12 mouse cellular contexts compared by ENCODE assay signal in genomic region chr4:143259718-143260349, GRCm38 (mm10). TPM values are rescaled to one million over a fixed set of nuclear protein-coding genes. Genes with fewer than 3 reads are reported as not detected.
DNase-seq lines count a peak whose midpoint lies in the region; ATAC-seq and TF ChIP-seq lines count a peak whose summit lies in the region.
"Had no signal": no experiment of that assay in that cellular context is flagged by ENCODE, and none has a peak within 500 bp of the region (broad histone marks: within the 10 kb centered on the region; RNA-seq: fewer than 3 reads in every experiment).

No protein-coding gene starts in this region.

- DNase-seq in forebrain, embryonic 11.5 days (ENCODE audit: low spot score) = no peak
- DNase-seq in forebrain, embryonic 10.5 days (ENCODE audit: extremely low spot score, low spot score) = no peak
- DNase-seq in MEL (ENCODE audit: low read depth, low spot score) = peak; percentile 60
- peak; percentile 58 for DNase-seq in midbrain, embryonic 14.5 days
- DNase-seq in testis, postnatal 14 days (ENCODE audit: low spot score) = no peak
- no peak for DNase-seq in spleen, adult 12 weeks (ENCODE audit: low spot score)
- no peak for DNase-seq in gastrocnemius, adult 18-20 months (ENCODE audit: low spot score)
- DNase-seq: B cell, adult 2 months; kidney, postnatal 4 days had no signal

- H3K4me2 ChIP-seq in forebrain, embryonic 11.5 days (ENCODE audit: low read depth, low read length, severe bottlenecking) = no peak overlapping the region
- no peak overlapping the region for H3K4me2 ChIP-seq in hindbrain, embryonic 12.5 days (replicated peaks)
- no peak overlapping the region for H3K4me2 ChIP-seq in midbrain, embryonic 14.5 days (ENCODE audit: low read length)
- H3K4me2 ChIP-seq: heart, embryonic 13.5 days had no signal

- no peaks in the 10 kb centered on the region for H3K9me3 ChIP-seq in forebrain, embryonic 11.5 days (ENCODE audit: control insufficient read depth, low read length)
- no peaks in the 10 kb centered on the region for H3K9me3 ChIP-seq in forebrain, embryonic 10.5 days
- no peaks in the 10 kb centered on the region for H3K9me3 ChIP-seq in MEL (replicated peaks; ENCODE audit: insufficient read depth, low read length)
- H3K9me3 ChIP-seq in hindbrain, embryonic 12.5 days (replicated peaks) = no peaks in the 10 kb centered on the region
- no peaks in the 10 kb centered on the region for H3K9me3 ChIP-seq in midbrain, embryonic 14.5 days (ENCODE audit: control insufficient read depth, low read length)
- H3K9me3 ChIP-seq: heart, embryonic 13.5 days had no signal

- H3K9ac ChIP-seq in forebrain, embryonic 11.5 days (ENCODE audit: low read length) = no peak overlapping the region
- H3K9ac ChIP-seq in MEL (ENCODE audit: control insufficient read depth, low read depth, low read length, poor library complexity, severe bottlenecking) = no peak overlapping the region
- no peak overlapping the region for H3K9ac ChIP-seq in hindbrain, embryonic 12.5 days
- no peak overlapping the region for H3K9ac ChIP-seq in midbrain, embryonic 14.5 days (replicated peaks; ENCODE audit: low read length)
- H3K9ac ChIP-seq: heart, embryonic 13.5 days had no signal

- H3K27me3 ChIP-seq in forebrain, embryonic 11.5 days (ENCODE audit: control insufficient read depth, insufficient read depth, low read length) = no peaks in the 10 kb centered on the region
- no peaks in the 10 kb centered on the region for H3K27me3 ChIP-seq in forebrain, embryonic 10.5 days (ENCODE audit: poor library complexity, severe bottlenecking)
- H3K27me3 ChIP-seq in MEL (ENCODE audit: control insufficient read depth in 1 of 2, insufficient read depth in 2 of 2, low read length in 2 of 2) = no peaks in the 10 kb centered on the region
- H3K27me3 ChIP-seq in hindbrain, embryonic 12.5 days = no peaks in the 10 kb centered on the region
- no peaks in the 10 kb centered on the region for H3K27me3 ChIP-seq in midbrain, embryonic 14.5 days (ENCODE audit: control insufficient read depth, insufficient read depth, low read length)
- H3K27me3 ChIP-seq: heart, embryonic 13.5 days had no signal

- no peak for TF ChIP-seq POLR2A in MEL (IDR thresholded peaks at IDR 0.05; ENCODE audit: control insufficient read depth in 1 of 2, insufficient read depth in 1 of 2, low read depth in 1 of 2, low read length in 2 of 2, poor library complexity in 1 of 2)

- 0 out of 2 replicates have a peak, but pooled peaks have one; percentile 45 for ATAC-seq in forebrain, embryonic 11.5 days (replicated peaks; ENCODE audit: low FRiP score)
- ATAC-seq in hindbrain, embryonic 12.5 days (ENCODE audit: low FRiP score) = peak; percentile 63; the same call in 1 of the 2 replicates
- no peak; the same call in 1 of the 2 replicates for ATAC-seq in midbrain, embryonic 14.5 days (ENCODE audit: low FRiP score, low TSS enrichment)

- H3K4me1 ChIP-seq in forebrain, embryonic 11.5 days (replicated peaks; ENCODE audit: control insufficient read depth, insufficient read depth, low read length) = no peaks in the 10 kb centered on the region
- peaks cover 21% of the 10 kb centered on the region for H3K4me1 ChIP-seq in forebrain, embryonic 10.5 days
- peaks cover 0 to 6% of the 10 kb centered on the region in 2 experiments; a peak in 3 of 4 replicates for H3K4me1 ChIP-seq in MEL (ENCODE audit: control insufficient read depth in 1 of 2, insufficient read depth in 2 of 2, low read length in 2 of 2)
- peaks cover 9% of the 10 kb centered on the region for H3K4me1 ChIP-seq in hindbrain, embryonic 12.5 days
- H3K4me1 ChIP-seq in midbrain, embryonic 14.5 days (ENCODE audit: control insufficient read depth, insufficient read depth, low read length) = no peaks in the 10 kb centered on the region

- TF ChIP-seq CTCF in MEL (IDR thresholded peaks at IDR 0.05 in 2 of 3, conservative IDR thresholded peaks at IDR 0.05 in 1 of 3; ENCODE audit: control insufficient read depth in 1 of 3, insufficient read depth in 1 of 3, low read depth in 2 of 3, low read length in 3 of 3, poor library complexity in 1 of 3, severe bottlenecking in 1 of 3) = no peak

- TF ChIP-seq RAD21 in MEL (IDR thresholded peaks at IDR 0.05; ENCODE audit: low read depth, low read length) = no peak

- H3K27ac ChIP-seq in forebrain, embryonic 11.5 days (ENCODE audit: low read depth, low read length) = no peak overlapping the region
- H3K27ac ChIP-seq in forebrain, embryonic 10.5 days = no peak overlapping the region
- no peak overlapping the region for H3K27ac ChIP-seq in MEL (ENCODE audit: control insufficient read depth, low read depth, low read length)
- H3K27ac ChIP-seq in hindbrain, embryonic 12.5 days = no peak overlapping the region
- no peak overlapping the region for H3K27ac ChIP-seq in midbrain, embryonic 14.5 days (replicated peaks; ENCODE audit: low read depth, low read length)
- H3K27ac ChIP-seq: heart, embryonic 13.5 days had no signal

- WGBS in forebrain, embryonic 11.5 days = 73% methylated on average over 6 of the region's 8 CpGs
- WGBS in forebrain, embryonic 10.5 days = 69% methylated on average over 8 of the region's 8 CpGs
- WGBS in hindbrain, embryonic 12.5 days = 55% methylated on average over 8 of the region's 8 CpGs
- 48% methylated on average over 8 of the region's 8 CpGs for WGBS in midbrain, embryonic 14.5 days

- peak; percentile 34 to 49 for TF ChIP-seq EP300 in MEL (IDR thresholded peaks at IDR 0.05; ENCODE audit: low read depth in 1 of 2, low read length in 2 of 2)

- no peaks in the 10 kb centered on the region for H3K36me3 ChIP-seq in forebrain, embryonic 11.5 days (ENCODE audit: control insufficient read depth, insufficient read depth, low read length)
- no peaks in the 10 kb centered on the region for H3K36me3 ChIP-seq in forebrain, embryonic 10.5 days (replicated peaks)
- peaks cover 0 to 7% of the 10 kb centered on the region in 2 experiments; a peak in 2 of 4 replicates for H3K36me3 ChIP-seq in MEL (ENCODE audit: control insufficient read depth in 1 of 2, insufficient read depth in 2 of 2, low read length in 2 of 2)
- H3K36me3 ChIP-seq in hindbrain, embryonic 12.5 days = no peaks in the 10 kb centered on the region
- no peaks in the 10 kb centered on the region for H3K36me3 ChIP-seq in midbrain, embryonic 14.5 days (ENCODE audit: control insufficient read depth, insufficient read depth, low read length)
- H3K36me3 ChIP-seq: heart, embryonic 13.5 days had no signal

- H3K4me3 ChIP-seq in forebrain, embryonic 11.5 days (ENCODE audit: low read depth, low read length) = no peak overlapping the region
- H3K4me3 ChIP-seq in forebrain, embryonic 10.5 days = no peak overlapping the region
- H3K4me3 ChIP-seq in MEL (ENCODE audit: control insufficient read depth in 1 of 2, insufficient read depth in 1 of 2, low read depth in 2 of 2, low read length in 2 of 2) = peak overlapping the region in 1 of 2 experiments; percentile 70; a peak in 1 of 4 replicates
- H3K4me3 ChIP-seq in hindbrain, embryonic 12.5 days = no peak overlapping the region
- H3K4me3 ChIP-seq in midbrain, embryonic 14.5 days (replicated peaks; ENCODE audit: low read depth, low read length) = no peak overlapping the region
- H3K4me3 ChIP-seq: heart, embryonic 13.5 days; myocyte had no signal

- H3K79me2 ChIP-seq in MEL (ENCODE audit: control insufficient read depth, insufficient read depth, low read length, poor library complexity) = peaks cover 1% of the 10 kb centered on the region; the same call in 1 of the 2 replicates

TF ChIP-seq in MEL, 35 proteins besides CTCF, POLR2A, EP300 and RAD21:
- TF ChIP-seq SMC3 (IDR thresholded peaks at IDR 0.05; ENCODE audit: low read depth, low read length) (no peak), MYC (IDR thresholded peaks at IDR 0.05; ENCODE audit: low read depth, low read length) (no peak), ETS1 (IDR thresholded peaks at IDR 0.05; ENCODE audit: low read depth, low read length) (peak; percentile 30; the same call in 1 of the 2 replicates), HCFC1 (IDR thresholded peaks at IDR 0.05; ENCODE audit: low read depth, low read length) (no peak), GATA1 (IDR thresholded peaks at IDR 0.05; ENCODE audit: low read depth, low read length) (peak; percentile 43), SIN3A (IDR thresholded peaks at IDR 0.05; ENCODE audit: low read length) (0 out of 2 replicates have a peak, but pooled peaks have one; percentile 19), UBTF (IDR thresholded peaks at IDR 0.05; ENCODE audit: borderline replicate concordance, insufficient read depth, low read depth, low read length) (no peak)

RNA-seq across cellular contexts. Expression of gene Pdpn, which starts 39.5 kb away (rescaled TPM):
- polyA plus RNA-seq in forebrain, embryonic 11.5 days (2014; fragmentation: Nextera tagmentation; extraction: Ambion mirVana) = 74.5 and 75.8 TPM in 2 replicates
- polyA plus RNA-seq in forebrain, embryonic 10.5 days (2016; fragmentation: Nextera tagmentation; extraction: Ambion mirVana) = 63.6 and 64.9 TPM in 2 replicates
- total RNA-seq in MEL (2012; rRNA removed) = not detected in 2 replicates
- polyA plus RNA-seq in MEL (2012; ENCODE audit: insufficient read depth in 1 of 2, insufficient read length in 2 of 2, low read depth in 1 of 2, low replicate concordance in 2 of 2, missing spikeins in 1 of 2) = not detected
- polyA plus RNA-seq in hindbrain, embryonic 12.5 days (2016; fragmentation: Nextera tagmentation; extraction: Ambion mirVana) = 83.2 and 89.1 TPM in 2 replicates
- 41.4 and 61.2 TPM in 2 replicates for polyA plus RNA-seq in midbrain, embryonic 14.5 days (2014; fragmentation: Nextera tagmentation; extraction: Ambion mirVana)
- 1 to 10 TPM; 4.7 to 5.2 TPM for total RNA-seq in gastrocnemius, adult 18-20 months (2021)

RNA-seq across cellular contexts. Expression of gene Prdm2, which starts 47.0 kb away (rescaled TPM):
- 15.5 and 17.8 TPM in 2 replicates for polyA plus RNA-seq in forebrain, embryonic 11.5 days (2014; fragmentation: Nextera tagmentation; extraction: Ambion mirVana)
- polyA plus RNA-seq in forebrain, embryonic 10.5 days (2016; fragmentation: Nextera tagmentation; extraction: Ambion mirVana) = 15.2 and 16.0 TPM in 2 replicates
- total RNA-seq in MEL (2012; rRNA removed) = 4.3 and 4.9 TPM in 2 replicates
- 10 to 100 TPM in 1 of 2 experiments, not detected in 1; 13.5 TPM for polyA plus RNA-seq in MEL (2012; ENCODE audit: insufficient read depth in 1 of 2, insufficient read length in 2 of 2, low read depth in 1 of 2, low replicate concordance in 2 of 2, missing spikeins in 1 of 2)
- 20.2 and 22.3 TPM in 2 replicates for polyA plus RNA-seq in hindbrain, embryonic 12.5 days (2016; fragmentation: Nextera tagmentation; extraction: Ambion mirVana)
- 15.0 and 22.0 TPM in 2 replicates for polyA plus RNA-seq in midbrain, embryonic 14.5 days (2014; fragmentation: Nextera tagmentation; extraction: Ambion mirVana)
- 10 to 100 TPM; 22.8 to 26.3 TPM for total RNA-seq in gastrocnemius, adult 18-20 months (2021)

Comparison
In these comparisons a context has a peak if more than half of its experiments do, and no peak if none do; other contexts are left out.
1. DNase-seq: peak in MEL (single experiment) and midbrain, embryonic 14.5 days (single experiment); none in forebrain, embryonic 11.5 days (single experiment), forebrain, embryonic 10.5 days (single experiment), testis, postnatal 14 days (single experiment), spleen, adult 12 weeks (single experiment) and gastrocnemius, adult 18-20 months (single experiment).
2. RNA of gene Pdpn, which starts 39.5 kb away (polyA plus RNA-seq): 83.2 to 89.1 TPM in hindbrain, embryonic 12.5 days, 74.5 to 75.8 TPM in forebrain, embryonic 11.5 days, 63.6 to 64.9 TPM in forebrain, embryonic 10.5 days and 41.4 to 61.2 TPM in midbrain, embryonic 14.5 days; not detected in MEL; every median in the first group is over 10 times any median in the second.